Mouse (Mus musculus) brain, embryonic 14.5 days (tissue): ENCODE data around the gene Trim11.

Experiments
- CTCF ChIP-seq: fragments of 200-500 bp; IDR thresholded peaks from 2 replicates; pipeline ENCODE4 v1.5.1; 2012; ENCODE audit warnings: inconsistent platforms, mild to moderate bottlenecking, moderate library complexity, borderline replicate concordance; ENCODE audit not compliant: insufficient read depth, insufficient read length; ENCODE audit errors: extremely low read depth
- POLR2A ChIP-seq: fragments of 200-500 bp; IDR thresholded peaks from 2 replicates; pipeline ENCODE4 v1.6.1; 2012; ENCODE audit warnings: mild to moderate bottlenecking, inconsistent platforms, borderline replicate concordance; ENCODE audit not compliant: poor library complexity, insufficient read depth, insufficient read length, severe bottlenecking; ENCODE audit errors: extremely low read depth

DNA sequence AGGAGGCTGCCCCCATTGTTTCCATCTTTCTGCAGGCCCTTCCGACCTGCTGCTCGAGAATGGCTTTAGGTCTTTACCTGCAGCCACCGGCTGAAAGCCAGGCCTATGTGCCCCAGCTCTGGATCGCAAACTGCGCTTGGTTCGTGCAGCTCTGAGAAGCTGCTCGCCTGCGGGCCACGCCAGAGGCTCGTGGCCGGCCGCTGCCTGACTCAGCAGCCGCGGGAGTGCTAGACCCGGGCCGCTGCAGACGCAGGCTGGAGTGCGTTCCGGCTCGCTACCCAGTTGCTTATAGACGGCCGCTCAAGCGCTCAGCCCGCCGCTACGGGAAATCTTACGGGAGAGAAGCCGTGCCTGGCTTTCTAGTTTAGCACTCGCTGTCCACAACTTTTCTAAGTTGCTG, 743 bp upstream of the Trim11 start:
- TF ChIP-seq CTCF (no peak), POLR2A (no peak)
